Mouse (Mus musculus) midbrain, embryonic 16.5 days (tissue): Measurements from ENCODE around the gene Wipf3. TPM values are rescaled to one million over a fixed set of nuclear protein-coding genes. Genes with fewer than 3 reads are reported as not detected.

Source experiments
- ATAC-seq: fragments of 200-750 bp; cut with Nextera tagmentation; 2 replicates; pipeline ENCODE4 v1.8.0; 2017; ENCODE audit warnings: moderate TSS enrichment
- H3K27ac ChIP-seq: fragments of 300-500 bp; sonication (generic); 2 replicates; pipeline ENCODE4 v1.5.1; 2014; ENCODE audit warnings: mild to moderate bottlenecking, low read length, mixed read lengths
- H3K27me3 ChIP-seq: fragments of 300-500 bp; sonication (generic); 2 replicates; pipeline ENCODE4 v1.6.1; 2014; ENCODE audit warnings: low read depth, low read length, mixed read lengths; ENCODE audit not compliant: control insufficient read depth, insufficient read depth
- H3K36me3 ChIP-seq: fragments of 300-500 bp; sonication (generic); 2 replicates; pipeline ENCODE4 v1.6.1; 2014; ENCODE audit warnings: mild to moderate bottlenecking, low read length, moderate library complexity, mixed read lengths; ENCODE audit not compliant: control insufficient read depth, insufficient read depth
- H3K4me1 ChIP-seq: fragments of 300-500 bp; sonication (generic); 2 replicates; pipeline ENCODE4 v1.6.1; 2014; ENCODE audit warnings: mild to moderate bottlenecking, low read length, mixed read lengths; ENCODE audit not compliant: control insufficient read depth, insufficient read depth
- H3K4me2 ChIP-seq: fragments of 300-500 bp; sonication (generic); 2 replicates; pipeline ENCODE4 v1.6.1; 2014; ENCODE audit warnings: mild to moderate bottlenecking, low read length, mixed read lengths
- H3K4me3 ChIP-seq: fragments of 300-500 bp; sonication (generic); 2 replicates; pipeline ENCODE4 v1.5.1; 2014; ENCODE audit warnings: low read depth, mild to moderate bottlenecking, low read length, moderate library complexity, mixed read lengths
- H3K9ac ChIP-seq: fragments of 300-500 bp; sonication (generic); 2 replicates; pipeline ENCODE4 v1.6.1; 2014; ENCODE audit warnings: low read depth, low read length, mixed read lengths
- H3K9me3 ChIP-seq: fragments of 300-500 bp; sonication (generic); replicated peaks from 2 replicates; pipeline ENCODE4 v1.6.1; 2014; ENCODE audit warnings: mild to moderate bottlenecking, low read length, mixed read lengths; ENCODE audit not compliant: control insufficient read depth, poor library complexity, severe bottlenecking
- WGBS: fragments of 180-500 bp; shearing (Covaris S2); extraction: QIAGEN DNeasy Blood & Tissue Kit; methylation state at CpG from one replicate; pipeline ENCODE4 v1.1.7; 2014; 5-methylcytosine and 5-hydroxymethylcytosine counted together
- polyA plus RNA-seq: library from polyadenylated mRNA; unstranded; fragments of >200 nt; fragmentation: Nextera tagmentation; extraction: Ambion mirVana; gene quantifications from 2 replicates; pipeline ENCODE4 v1.2.1, GENCODE M21; 2015

Gene Wipf3
- polyA plus RNA-seq, 1 experiment from 2014 or later = 3.6 TPM

DNA sequence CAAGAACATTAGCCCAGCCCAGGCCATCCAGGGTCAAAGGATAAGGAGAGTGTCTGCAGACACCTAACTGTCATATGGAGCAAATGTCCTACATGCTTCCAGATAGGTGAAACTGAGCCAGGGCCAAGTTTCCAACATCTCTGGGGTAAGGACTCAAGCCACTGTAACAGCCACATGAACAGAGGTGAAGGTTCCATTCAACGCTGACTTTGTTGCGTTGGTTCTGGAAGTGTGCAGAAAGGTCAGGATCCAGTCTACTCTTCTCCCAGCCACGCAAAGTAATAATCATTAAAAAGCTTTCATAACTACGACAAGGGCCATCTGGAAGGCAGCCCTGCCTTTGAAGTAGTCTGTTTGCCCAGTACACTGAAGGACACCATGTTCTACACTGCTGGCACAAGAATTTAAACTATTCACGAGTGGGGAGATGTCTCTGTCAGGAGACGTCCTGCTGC is 73.3 kb downstream of the Wipf3 start:
- H3K4me2 ChIP-seq = no peak overlapping the region
- WGBS = 83% methylated on average over 6 of the region's 6 CpGs
- ATAC-seq = no peak

DNA sequence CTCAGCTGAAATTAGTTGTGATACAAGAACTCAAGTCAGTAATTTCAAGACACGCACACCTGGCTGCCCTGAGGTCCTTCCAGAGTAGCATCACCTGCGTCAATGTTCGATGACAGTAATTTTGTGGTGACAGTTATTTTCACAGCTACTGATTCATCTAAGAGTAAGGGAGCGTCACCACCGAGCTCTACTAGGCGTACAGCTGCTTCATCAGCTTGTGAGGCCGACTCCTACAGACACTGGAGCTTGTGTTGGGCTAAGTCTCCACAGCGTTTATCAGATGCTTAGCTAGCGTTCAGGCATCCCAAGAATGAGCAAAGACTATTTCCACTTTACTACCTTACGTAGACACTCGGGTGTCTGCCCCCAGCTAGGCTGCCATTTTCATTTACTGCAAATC is 76.9 kb downstream of the Wipf3 start:
- no peak overlapping the region for H3K9ac ChIP-seq
- H3K4me2 ChIP-seq = no peak overlapping the region
- H3K36me3 ChIP-seq = peaks cover 4% of the 10 kb centered on the region; the same call in 1 of the 2 replicates
- ATAC-seq = no peak
- H3K27me3 ChIP-seq = no peaks in the 10 kb centered on the region
- H3K27ac ChIP-seq = no peak overlapping the region
- H3K4me3 ChIP-seq = no peak overlapping the region
- H3K9me3 ChIP-seq = no peaks in the 10 kb centered on the region
- 92% methylated on average over 11 of the region's 11 CpGs for WGBS
- H3K4me1 ChIP-seq = peaks cover 10% of the 10 kb centered on the region; the same call in 1 of the 2 replicates

More for the DNA sequence above, 73.3 kb downstream of the Wipf3 start:
- H3K9me3 ChIP-seq = no peaks in the 10 kb centered on the region
- H3K4me3 ChIP-seq = no peak overlapping the region
- no peak overlapping the region for H3K9ac ChIP-seq
- H3K36me3 ChIP-seq = peaks cover 9% of the 10 kb centered on the region; the same call in 1 of the 2 replicates
- no peak overlapping the region for H3K27ac ChIP-seq
- no peaks in the 10 kb centered on the region for H3K27me3 ChIP-seq
- H3K4me1 ChIP-seq = peaks cover 4% of the 10 kb centered on the region; the same call in 1 of the 2 replicates

DNA sequence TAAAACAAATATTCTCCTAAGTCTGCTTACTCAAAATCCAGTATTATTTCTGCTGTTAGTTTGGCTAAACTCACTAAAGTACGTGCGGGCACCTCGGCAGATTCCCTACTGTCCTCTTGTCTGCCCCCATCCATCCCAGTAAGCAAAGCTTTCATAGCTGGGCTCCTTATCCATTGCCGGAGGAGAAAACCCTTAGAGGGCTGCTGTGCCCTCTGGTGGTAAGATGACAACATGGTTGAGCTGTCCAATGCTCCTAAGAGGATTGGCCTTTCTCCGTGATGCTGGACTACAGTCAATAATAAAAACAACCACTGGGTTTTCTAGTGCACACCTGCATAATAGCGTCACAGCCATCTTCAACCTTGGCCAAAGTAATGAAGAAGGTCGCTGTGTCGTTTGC is 77.6 kb downstream of the Wipf3 start:
- peaks cover 10% of the 10 kb centered on the region; the same call in 1 of the 2 replicates for H3K4me1 ChIP-seq
- WGBS = 32% methylated on average over 8 of the region's 8 CpGs
- H3K4me2 ChIP-seq = no peak overlapping the region
- ATAC-seq = no peak
- H3K9me3 ChIP-seq = no peaks in the 10 kb centered on the region
- H3K4me3 ChIP-seq = no peak overlapping the region
- no peak overlapping the region for H3K27ac ChIP-seq
- no peak overlapping the region for H3K9ac ChIP-seq
- no peaks in the 10 kb centered on the region for H3K27me3 ChIP-seq
- peaks cover 3% of the 10 kb centered on the region for H3K36me3 ChIP-seq

DNA sequence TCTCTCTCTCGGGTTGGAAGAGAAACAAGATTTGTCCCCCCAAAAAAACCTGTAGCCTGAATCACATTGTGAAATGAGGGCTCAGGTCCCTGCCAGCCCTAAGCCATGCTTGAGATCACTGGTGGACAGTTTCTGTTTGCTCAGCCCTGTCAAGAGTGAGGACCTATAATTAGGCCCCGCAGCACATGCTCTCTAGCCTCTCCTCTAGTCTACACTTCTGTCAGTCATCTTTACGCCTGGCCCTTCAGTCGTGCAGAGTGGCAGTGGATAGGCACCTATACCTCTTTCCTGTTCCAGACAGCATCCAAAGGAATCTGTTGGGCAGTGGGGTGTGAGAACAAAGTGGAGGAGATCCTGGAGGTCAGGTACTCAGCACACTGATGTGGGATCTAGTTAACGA is 78.4 kb downstream of the Wipf3 start:
- ATAC-seq = peak; percentile 61
- Histone ChIP-seq H3K27ac (peak overlapping the region; percentile 53), H3K4me3 (no peak overlapping the region), H3K36me3 (peaks cover 6% of the 10 kb centered on the region), H3K9me3 (no peaks in the 10 kb centered on the region), H3K4me1 (peaks cover 10% of the 10 kb centered on the region; the same call in 1 of the 2 replicates), H3K27me3 (no peaks in the 10 kb centered on the region), H3K4me2 (no peak overlapping the region), H3K9ac (no peak overlapping the region)
- WGBS = 49% methylated on average over 5 of the region's 5 CpGs

DNA sequence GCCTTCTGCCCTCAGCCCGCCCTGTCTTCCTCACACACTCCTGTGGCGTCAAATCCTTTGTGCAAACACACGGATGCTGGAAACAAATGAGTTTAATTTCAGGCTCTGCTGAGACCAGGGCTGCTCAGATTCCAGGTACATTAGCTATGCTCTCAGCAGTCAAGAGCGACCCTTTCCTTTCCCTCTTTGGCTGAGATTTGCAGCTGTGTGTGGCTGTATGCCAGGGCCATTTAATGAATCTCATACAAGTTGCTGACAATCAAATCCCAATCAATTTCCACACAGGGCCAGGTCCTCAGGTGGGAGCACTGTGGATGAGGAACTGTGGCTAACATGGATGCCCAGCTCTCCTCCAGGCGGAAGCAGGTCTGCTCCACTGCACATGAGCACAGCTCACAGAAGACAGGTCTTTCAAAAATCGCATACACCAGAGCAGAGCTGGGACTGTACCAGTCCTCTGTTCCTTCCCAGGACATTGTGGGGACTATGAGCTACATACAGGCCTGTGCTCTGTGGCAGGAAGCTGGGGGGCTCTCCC is 78.9 kb downstream of the Wipf3 start:
- Histone ChIP-seq H3K27ac (peak overlapping the region; percentile 53), H3K9me3 (no peaks in the 10 kb centered on the region), H3K4me2 (no peak overlapping the region), H3K9ac (no peak overlapping the region), H3K27me3 (no peaks in the 10 kb centered on the region), H3K36me3 (peaks cover 6% of the 10 kb centered on the region), H3K4me3 (no peak overlapping the region), H3K4me1 (peaks cover 10% of the 10 kb centered on the region; the same call in 1 of the 2 replicates)
- 30% methylated on average over 6 of the region's 6 CpGs for WGBS
- ATAC-seq = peak; percentile 68

DNA sequence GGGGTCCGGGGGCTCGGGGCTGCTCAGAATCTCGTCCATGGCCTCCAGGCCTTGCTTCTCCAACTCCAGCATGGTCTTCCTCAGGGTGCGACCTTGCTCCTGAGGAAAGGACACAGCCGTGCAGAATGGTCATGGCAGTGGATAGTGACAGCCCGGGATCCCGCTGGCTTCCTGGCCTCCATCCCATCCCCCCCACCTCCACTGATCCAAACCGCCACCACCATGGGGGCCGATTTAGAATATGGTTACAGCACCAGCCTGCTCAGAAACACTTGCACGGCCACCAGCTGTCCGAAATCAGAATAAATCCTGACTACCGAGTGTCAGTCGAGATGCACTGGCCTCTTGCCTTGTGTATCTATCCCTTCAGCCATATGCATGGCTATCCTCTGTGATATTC is 79.9 kb downstream of the Wipf3 start:
- 0 out of 2 replicates have a peak, but pooled peaks have one; percentile 11 for ATAC-seq
- no peak overlapping the region for H3K4me2 ChIP-seq
- 86% methylated on average over 13 of the region's 13 CpGs for WGBS
- no peaks in the 10 kb centered on the region for H3K9me3 ChIP-seq
- H3K27me3 ChIP-seq = no peaks in the 10 kb centered on the region
- H3K27ac ChIP-seq = peak overlapping the region; percentile 53
- no peak overlapping the region for H3K9ac ChIP-seq
- no peak overlapping the region for H3K4me3 ChIP-seq
- H3K4me1 ChIP-seq = peaks cover 10% of the 10 kb centered on the region; the same call in 1 of the 2 replicates
- peaks cover 6% of the 10 kb centered on the region for H3K36me3 ChIP-seq

DNA sequence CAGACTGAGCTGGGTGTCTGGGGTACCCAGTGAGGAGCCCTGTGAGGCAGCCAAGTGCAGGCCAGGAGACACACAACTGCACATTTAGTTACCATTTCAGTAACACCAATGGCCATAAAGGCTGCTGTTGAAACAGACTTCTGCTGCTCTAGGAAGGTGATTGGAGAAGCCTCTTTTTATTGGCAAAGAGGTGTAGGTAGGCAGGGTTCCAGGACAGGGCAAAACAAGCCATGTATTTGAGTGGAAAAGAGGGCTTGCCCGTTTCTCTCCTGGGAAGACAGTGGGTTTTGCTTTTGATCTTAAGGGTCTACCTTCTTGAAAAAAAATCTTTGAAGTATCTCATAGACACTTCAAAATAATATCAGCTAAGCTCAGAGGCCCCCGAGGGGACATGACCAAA is 82.9 kb downstream of the Wipf3 start:
- H3K36me3 ChIP-seq = peaks cover 15% of the 10 kb centered on the region
- no peaks in the 10 kb centered on the region for H3K9me3 ChIP-seq
- peaks cover 8% of the 10 kb centered on the region; the same call in 1 of the 2 replicates for H3K4me1 ChIP-seq
- H3K4me3 ChIP-seq = no peak overlapping the region
- H3K27ac ChIP-seq = no peak overlapping the region
- no peak overlapping the region for H3K9ac ChIP-seq
- H3K27me3 ChIP-seq = no peaks in the 10 kb centered on the region
- WGBS = 75% methylated on average over 2 of the region's 2 CpGs
- no peak overlapping the region for H3K4me2 ChIP-seq
- no peak for ATAC-seq

DNA sequence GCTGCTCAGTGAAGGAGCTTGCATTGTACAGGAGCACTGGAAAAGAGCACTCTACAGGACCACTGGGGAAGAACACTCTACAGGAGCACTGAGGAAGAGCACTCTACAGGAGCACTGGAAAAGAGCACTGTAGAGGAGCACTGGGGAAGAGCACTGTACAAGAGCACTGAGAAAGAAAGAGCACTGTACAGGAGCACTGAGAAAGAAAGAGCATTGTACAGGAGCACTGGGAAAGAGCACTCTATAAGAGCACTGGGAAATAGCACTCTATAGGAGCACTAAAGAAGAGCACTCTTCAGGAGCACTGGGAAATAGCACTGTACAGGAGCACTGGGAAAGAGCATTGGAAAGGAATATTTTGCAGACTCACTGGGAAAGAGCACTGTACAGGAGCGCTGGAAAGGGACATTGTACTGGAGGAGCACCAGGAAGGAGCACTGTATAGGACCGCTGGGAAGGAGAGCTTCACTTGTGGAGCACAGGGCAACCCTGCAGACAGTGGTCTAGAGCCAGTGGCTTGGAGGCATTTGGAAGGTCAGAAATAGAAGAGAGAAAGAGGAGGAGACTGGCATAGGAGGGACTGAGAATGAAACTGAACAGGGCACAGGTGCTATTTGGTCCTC is 87.2 kb downstream of the Wipf3 start:
- 79% methylated on average over 2 of the region's 2 CpGs for WGBS
- Histone ChIP-seq H3K9ac (no peak overlapping the region), H3K9me3 (no peaks in the 10 kb centered on the region), H3K4me1 (no peaks in the 10 kb centered on the region), H3K4me2 (no peak overlapping the region), H3K27me3 (no peaks in the 10 kb centered on the region), H3K4me3 (no peak overlapping the region), H3K36me3 (peaks cover 22% of the 10 kb centered on the region; the same call in 1 of the 2 replicates), H3K27ac (no peak overlapping the region)
- ATAC-seq = peak; percentile 40

DNA sequence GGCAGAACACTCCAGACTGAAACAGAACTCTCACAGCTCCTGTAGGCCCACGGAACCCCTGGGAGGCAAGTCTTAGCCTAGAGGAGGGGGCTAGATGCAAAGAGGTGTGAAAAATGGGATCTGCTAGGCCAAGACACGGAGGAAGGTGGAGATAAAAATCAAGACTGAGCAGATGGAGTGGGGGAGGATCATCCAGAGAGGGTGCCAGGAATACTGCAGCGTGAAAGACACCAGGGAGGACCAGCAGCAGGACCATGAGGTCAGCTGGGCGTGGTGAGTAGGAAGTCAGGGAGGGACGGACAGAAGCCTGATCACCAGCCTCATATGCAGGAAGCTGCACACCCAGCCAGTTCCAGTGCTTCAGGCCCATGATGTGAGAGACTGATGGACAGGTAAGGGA is 89.4 kb downstream of the Wipf3 start:
- Histone ChIP-seq H3K27ac (no peak overlapping the region), H3K4me3 (no peak overlapping the region), H3K4me1 (no peaks in the 10 kb centered on the region), H3K27me3 (no peaks in the 10 kb centered on the region), H3K9ac (no peak overlapping the region), H3K4me2 (no peak overlapping the region), H3K36me3 (peaks cover 22% of the 10 kb centered on the region), H3K9me3 (no peaks in the 10 kb centered on the region)
- ATAC-seq = no peak
- 69% methylated on average over 5 of the region's 5 CpGs for WGBS
